Mouse (Mus musculus) forebrain, embryonic 10.5 days (tissue): ENCODE data around the gene Nrxn2. TPM values are rescaled to one million over a fixed set of nuclear protein-coding genes. Genes with fewer than 3 reads are reported as not detected.
A peak's percentile ranks its signal among the peaks of the same experiment; 100 is the strongest.

Experiments used
- DNase-seq: peaks from one replicate; pipeline ENCODE4 v3.0.0-alpha.2; 2017; ENCODE audit warnings: low spot score; ENCODE audit errors: extremely low spot score
- H3K27ac ChIP-seq: fragments of 300-500 bp; sonication (generic); 2 replicates; pipeline ENCODE4 v1.5.1; 2016; ENCODE audit warnings: mild to moderate bottlenecking
- H3K27me3 ChIP-seq: fragments of 300-500 bp; sonication (generic); 2 replicates; pipeline ENCODE4 v1.6.1; 2016; ENCODE audit warnings: mild to moderate bottlenecking; ENCODE audit not compliant: poor library complexity, severe bottlenecking
- H3K36me3 ChIP-seq: fragments of 300-500 bp; sonication (generic); replicated peaks from 2 replicates; pipeline ENCODE4 v1.6.1; 2016; ENCODE audit warnings: mild to moderate bottlenecking, moderate library complexity
- H3K4me1 ChIP-seq: fragments of 300-500 bp; sonication (generic); 2 replicates; pipeline ENCODE4 v1.6.1; 2016
- H3K4me3 ChIP-seq: fragments of 300-500 bp; sonication (generic); 2 replicates; pipeline ENCODE4 v1.5.1; 2016; ENCODE audit warnings: mild to moderate bottlenecking, moderate library complexity
- H3K9me3 ChIP-seq: fragments of 300-500 bp; sonication (generic); 2 replicates; pipeline ENCODE4 v1.6.1; 2016; ENCODE audit warnings: mild to moderate bottlenecking, moderate library complexity
- WGBS: fragments of 180-500 bp; shearing (Covaris S2); methylation state at CpG from one replicate; pipeline ENCODE4 v1.1.7; 2016; 5-methylcytosine and 5-hydroxymethylcytosine counted together
- polyA plus RNA-seq: library from polyadenylated mRNA; unstranded; fragments of >200 nt; fragmentation: Nextera tagmentation; extraction: Ambion mirVana; gene quantifications from 2 replicates; pipeline ENCODE4 v1.2.1, GENCODE M21; 2016

Nrxn2 gene
- polyA plus RNA-seq, 1 experiment from 2014 or later, result 3.1 TPM

DNA sequence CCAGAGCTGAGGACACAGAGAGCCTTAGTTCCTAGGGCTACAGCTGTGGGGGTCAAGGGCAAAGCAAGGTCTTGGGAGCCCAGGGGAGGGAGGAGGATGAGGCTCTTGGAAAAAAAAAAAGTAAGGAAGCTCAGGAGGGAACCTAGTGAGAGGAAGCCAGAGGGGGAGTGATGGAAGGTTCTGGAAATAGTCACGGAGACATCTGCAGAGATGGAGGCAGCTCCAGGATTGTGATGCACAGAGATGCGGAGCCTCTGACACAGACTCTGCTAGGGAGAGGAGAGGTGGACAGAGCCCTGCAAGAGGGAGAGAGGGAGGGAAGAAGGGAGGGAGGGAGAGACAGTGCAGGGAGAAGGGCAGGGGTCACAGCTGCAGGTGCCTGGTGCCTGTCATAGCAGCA, 92.0 kb downstream of the Nrxn2 start:
- H3K27ac ChIP-seq, result no peak overlapping the region
- H3K4me1 ChIP-seq, result peaks cover 57% of the 10 kb centered on the region
- peaks cover 24% of the 10 kb centered on the region for H3K36me3 ChIP-seq
- 86% methylated on average over 2 of the region's 2 CpGs for WGBS
- H3K27me3 ChIP-seq, result peaks cover 63% of the 10 kb centered on the region
- H3K4me3 ChIP-seq, result no peak overlapping the region
- DNase-seq, result no peak
- no peaks in the 10 kb centered on the region for H3K9me3 ChIP-seq

DNA sequence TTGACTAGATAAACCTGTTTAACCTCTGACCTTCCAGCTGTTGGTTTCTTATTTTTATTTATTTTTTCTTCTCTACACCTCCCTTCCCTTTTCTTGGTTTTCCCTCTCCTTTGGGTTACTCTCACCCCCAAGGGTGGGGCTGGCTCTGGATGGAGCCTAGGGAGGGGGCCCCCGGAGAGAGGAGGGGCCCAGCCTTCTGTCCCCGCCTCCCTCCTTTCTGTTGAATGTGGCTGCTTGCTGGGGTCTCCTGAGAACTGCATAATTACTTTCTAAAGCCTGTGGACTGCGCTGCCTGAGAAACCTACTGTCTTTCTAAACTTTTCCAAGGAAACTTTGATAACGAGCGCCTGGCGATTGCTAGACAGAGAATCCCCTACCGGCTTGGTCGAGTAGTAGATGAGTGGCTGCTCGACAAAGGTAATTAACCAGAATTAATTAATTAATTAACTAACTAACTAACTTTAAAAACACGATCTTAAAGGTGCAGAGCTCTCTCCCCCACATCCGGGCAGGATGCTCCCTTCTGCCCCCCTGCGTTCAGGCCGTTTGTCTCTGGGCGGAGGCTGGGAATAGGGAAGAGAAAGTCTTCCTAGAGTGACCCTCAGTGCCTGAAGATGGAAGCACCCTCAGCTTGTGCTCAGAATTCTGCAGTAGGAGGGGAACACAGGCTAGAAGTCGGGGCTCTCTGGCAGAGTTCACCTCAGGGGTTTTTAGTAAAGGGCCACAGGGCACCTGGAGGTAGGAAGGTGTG, 95.0 kb downstream of the Nrxn2 start:
- peaks cover 69% of the 10 kb centered on the region for H3K4me1 ChIP-seq
- DNase-seq, result no peak
- H3K36me3 ChIP-seq, result peaks cover 30% of the 10 kb centered on the region
- H3K4me3 ChIP-seq, result peak overlapping the region; percentile 26; the same call in 1 of the 2 replicates
- 5% methylated on average over 15 of the region's 15 CpGs for WGBS
- peaks cover 36% of the 10 kb centered on the region for H3K27me3 ChIP-seq
- H3K9me3 ChIP-seq, result no peaks in the 10 kb centered on the region
- peak overlapping the region; percentile 78 for H3K27ac ChIP-seq

DNA sequence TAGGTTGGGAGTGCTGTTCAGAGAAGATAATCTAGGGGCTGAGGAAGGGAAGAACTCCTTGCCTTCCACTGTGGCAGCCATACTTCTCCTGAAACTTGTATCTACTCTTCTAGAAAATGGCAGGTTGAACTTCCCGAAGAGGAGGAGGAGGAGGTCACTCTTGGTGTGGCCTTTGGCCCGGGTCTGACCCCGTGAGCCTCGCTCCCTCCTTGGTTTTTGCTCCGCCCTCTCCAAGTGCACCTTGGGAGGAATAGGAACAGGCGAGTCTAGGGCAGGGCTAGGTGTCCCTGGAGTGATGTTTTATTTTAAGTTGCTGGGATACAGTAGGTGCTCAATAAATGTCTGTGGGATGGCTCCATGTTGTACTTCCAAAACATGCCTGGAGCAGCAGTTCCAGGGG, 96.4 kb downstream of the Nrxn2 start:
- Histone ChIP-seq H3K4me3 (no peak overlapping the region), H3K27ac (peak overlapping the region; percentile 58; the same call in 1 of the 2 replicates), H3K27me3 (peaks cover 36% of the 10 kb centered on the region), H3K9me3 (no peaks in the 10 kb centered on the region), H3K4me1 (peaks cover 82% of the 10 kb centered on the region), H3K36me3 (peaks cover 35% of the 10 kb centered on the region)
- no peak for DNase-seq
- WGBS, result 80% methylated on average over 6 of the region's 6 CpGs

DNA sequence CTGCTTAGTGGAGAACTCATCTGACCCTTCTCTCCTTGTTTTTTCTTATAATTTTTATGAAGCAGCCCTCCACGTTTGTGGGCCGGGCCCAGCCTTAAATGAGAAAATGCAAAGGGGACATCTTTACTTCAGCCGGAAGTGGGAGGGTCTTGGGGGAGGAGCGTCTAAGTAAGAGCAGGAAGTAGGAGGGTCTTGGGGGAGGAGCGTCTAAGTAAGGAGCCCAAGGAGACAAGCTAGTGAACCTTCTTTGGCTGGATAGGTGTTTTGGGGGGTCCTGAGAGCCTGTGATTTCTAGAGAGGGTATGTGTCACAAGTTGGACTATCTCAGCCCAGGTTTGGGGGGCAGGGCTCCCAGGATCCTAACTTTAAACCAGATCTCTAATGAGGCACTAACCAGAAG, 96.9 kb downstream of the Nrxn2 start:
- Histone ChIP-seq H3K4me1 (peaks cover 84% of the 10 kb centered on the region), H3K4me3 (no peak overlapping the region), H3K27me3 (peaks cover 34% of the 10 kb centered on the region), H3K9me3 (no peaks in the 10 kb centered on the region), H3K27ac (no peak overlapping the region), H3K36me3 (peaks cover 39% of the 10 kb centered on the region)
- 70% methylated on average over 5 of the region's 5 CpGs for WGBS
- DNase-seq, result no peak

DNA sequence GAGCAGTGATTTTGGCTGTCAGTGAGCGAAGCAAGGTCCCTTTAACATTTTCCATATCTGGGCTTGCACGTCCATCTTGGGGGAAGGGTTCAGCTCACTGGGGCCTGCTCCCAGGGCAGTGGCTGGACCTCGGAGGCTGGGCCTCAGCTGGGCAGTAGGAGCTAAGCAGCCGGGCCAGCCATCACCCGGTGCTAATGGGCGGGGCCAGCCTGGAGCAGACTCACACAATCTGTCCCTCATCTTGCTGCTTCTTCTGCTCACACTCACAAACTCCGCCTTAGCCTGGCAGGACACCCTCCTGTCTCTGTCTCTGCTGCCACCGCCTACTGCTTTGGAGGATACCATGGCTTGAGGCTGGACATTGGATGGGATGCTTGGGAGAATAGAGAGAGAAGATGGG, 97.6 kb downstream of the Nrxn2 start:
- peaks cover 84% of the 10 kb centered on the region for H3K4me1 ChIP-seq
- H3K27me3 ChIP-seq, result peaks cover 28% of the 10 kb centered on the region
- 75% methylated on average over 8 of the region's 8 CpGs for WGBS
- H3K4me3 ChIP-seq, result no peak overlapping the region
- peak overlapping the region; percentile 68 for H3K27ac ChIP-seq
- no peak for DNase-seq
- peaks cover 42% of the 10 kb centered on the region for H3K36me3 ChIP-seq
- no peaks in the 10 kb centered on the region for H3K9me3 ChIP-seq

DNA sequence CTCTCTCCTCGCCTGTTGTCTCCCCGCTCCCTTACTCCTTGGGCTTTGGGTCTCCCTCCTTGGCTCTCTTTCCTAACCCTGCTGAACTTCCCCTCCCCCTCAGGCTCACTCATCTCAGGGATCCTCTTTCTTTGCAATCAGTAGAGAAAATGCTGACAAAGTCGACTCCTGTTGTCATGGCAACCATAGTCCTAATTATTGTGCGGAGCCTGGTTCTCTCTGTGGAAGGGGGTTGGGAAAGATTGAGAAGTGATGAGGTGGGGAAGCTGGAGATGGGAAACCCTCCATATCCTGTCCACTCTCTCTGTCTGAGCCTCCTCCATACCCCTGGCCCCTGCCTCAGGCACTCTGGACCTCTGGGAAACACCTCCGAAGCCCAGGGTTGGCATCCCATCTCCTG, 100.1 kb downstream of the Nrxn2 start:
- Histone ChIP-seq H3K27me3 (peaks cover 10% of the 10 kb centered on the region), H3K27ac (peak overlapping the region; percentile 89), H3K36me3 (peaks cover 53% of the 10 kb centered on the region), H3K4me3 (peak overlapping the region; percentile 21), H3K4me1 (peaks cover 65% of the 10 kb centered on the region), H3K9me3 (no peaks in the 10 kb centered on the region)
- DNase-seq, result peak; percentile 53
- WGBS, result 37% methylated on average over 5 of the region's 5 CpGs

DNA sequence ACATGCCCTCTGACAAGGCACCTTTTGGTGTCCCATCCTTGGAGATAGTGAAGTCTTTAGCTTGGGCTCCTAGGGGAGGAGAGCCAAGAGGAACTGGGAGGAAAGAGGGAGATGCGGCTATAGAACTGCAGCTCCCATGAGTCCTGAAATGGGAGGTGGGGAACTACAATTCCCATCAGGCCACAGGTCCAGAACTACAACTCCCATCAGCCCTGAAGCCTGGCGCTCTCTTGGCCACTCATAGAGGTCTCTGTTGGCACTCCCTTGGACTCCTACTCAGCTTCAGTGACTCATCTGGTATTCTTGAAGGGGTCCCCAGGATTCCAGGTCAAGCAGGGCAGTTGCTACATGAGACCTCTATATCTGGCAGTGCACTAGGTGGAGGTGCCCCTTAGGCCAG, 101.0 kb downstream of the Nrxn2 start:
- no peaks in the 10 kb centered on the region for H3K9me3 ChIP-seq
- peaks cover 2% of the 10 kb centered on the region for H3K27me3 ChIP-seq
- 72% methylated on average over 2 of the region's 2 CpGs for WGBS
- peak overlapping the region; percentile 21; the same call in 1 of the 2 replicates for H3K4me3 ChIP-seq
- no peak for DNase-seq
- peak overlapping the region; percentile 89 for H3K27ac ChIP-seq
- H3K36me3 ChIP-seq, result peaks cover 53% of the 10 kb centered on the region
- peaks cover 57% of the 10 kb centered on the region for H3K4me1 ChIP-seq

DNA sequence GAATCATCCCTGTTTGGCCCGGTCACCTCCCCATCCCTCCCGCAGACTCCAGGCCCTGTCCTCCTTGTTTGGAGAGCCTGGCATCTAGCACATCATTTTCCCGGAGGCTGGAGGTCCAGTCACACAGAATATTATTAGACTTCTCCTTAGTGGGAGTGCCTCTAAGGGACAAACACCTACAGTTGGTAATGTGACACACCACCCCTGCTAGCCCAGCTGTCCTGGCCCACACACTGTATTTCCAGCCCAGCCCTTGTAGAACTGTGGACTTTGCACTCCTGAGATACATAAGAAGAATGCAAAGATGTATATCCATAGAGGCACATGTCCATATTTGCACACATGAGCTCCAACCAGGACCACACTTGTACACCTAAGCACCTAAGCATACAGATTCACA, 103.1 kb downstream of the Nrxn2 start:
- Histone ChIP-seq H3K4me1 (peaks cover 35% of the 10 kb centered on the region), H3K27ac (no peak overlapping the region), H3K9me3 (no peaks in the 10 kb centered on the region), H3K36me3 (peaks cover 48% of the 10 kb centered on the region), H3K27me3 (no peaks in the 10 kb centered on the region), H3K4me3 (no peak overlapping the region)
- no peak for DNase-seq
- WGBS, result 87% methylated on average over 3 of the region's 3 CpGs

DNA sequence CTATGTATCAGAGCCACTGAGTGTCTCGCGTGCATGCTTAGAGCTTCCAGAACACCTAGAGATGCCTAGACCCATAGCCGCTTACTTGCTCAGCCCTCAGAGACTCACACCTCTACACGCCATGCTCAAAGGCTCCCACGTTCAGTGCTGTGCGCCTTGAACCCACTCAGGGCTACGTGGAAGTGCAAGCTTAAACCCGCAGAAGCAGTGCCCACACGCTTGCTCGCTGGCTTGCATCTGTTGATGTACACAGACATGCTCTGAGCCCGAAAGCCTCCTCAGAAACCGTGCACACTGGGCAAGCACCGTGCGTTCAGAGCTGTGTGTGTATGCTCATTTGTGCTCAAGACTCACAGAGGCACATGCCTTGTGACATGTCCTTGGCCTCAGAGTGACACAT, 103.8 kb downstream of the Nrxn2 start:
- H3K9me3 ChIP-seq, result no peaks in the 10 kb centered on the region
- peaks cover 46% of the 10 kb centered on the region for H3K36me3 ChIP-seq
- no peak overlapping the region for H3K4me3 ChIP-seq
- H3K27me3 ChIP-seq, result no peaks in the 10 kb centered on the region
- DNase-seq, result no peak
- WGBS, result 93% methylated on average over 14 of the region's 14 CpGs
- no peak overlapping the region for H3K27ac ChIP-seq
- H3K4me1 ChIP-seq, result peaks cover 28% of the 10 kb centered on the region

DNA sequence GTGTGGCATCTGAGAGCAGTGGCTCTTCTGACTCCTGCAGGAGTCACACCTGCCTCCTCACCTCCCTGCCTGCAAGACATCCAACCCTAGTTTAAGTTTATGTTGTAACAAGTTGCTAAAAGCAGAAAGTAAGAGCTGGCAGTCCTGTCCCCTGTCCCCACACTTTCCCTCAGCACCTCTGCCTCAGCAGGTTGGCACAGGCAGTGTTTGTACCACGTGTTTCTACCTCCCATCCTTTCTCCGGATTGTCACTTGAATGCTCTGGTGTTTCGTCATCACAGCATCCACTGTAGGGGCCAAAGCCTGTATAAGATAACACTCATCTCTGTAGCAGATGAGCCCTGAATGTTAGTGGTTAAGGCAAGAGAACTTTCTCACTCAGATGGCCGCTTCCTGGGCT, 106.5 kb downstream of the Nrxn2 start:
- no peak for DNase-seq
- peaks cover 21% of the 10 kb centered on the region for H3K4me1 ChIP-seq
- peaks cover 29% of the 10 kb centered on the region for H3K36me3 ChIP-seq
- H3K9me3 ChIP-seq, result no peaks in the 10 kb centered on the region
- H3K27ac ChIP-seq, result no peak overlapping the region
- no peak overlapping the region for H3K4me3 ChIP-seq
- peaks cover under 1% of the 10 kb centered on the region; the same call in 1 of the 2 replicates for H3K27me3 ChIP-seq
- WGBS, result 90% methylated on average over 4 of the region's 4 CpGs

DNA sequence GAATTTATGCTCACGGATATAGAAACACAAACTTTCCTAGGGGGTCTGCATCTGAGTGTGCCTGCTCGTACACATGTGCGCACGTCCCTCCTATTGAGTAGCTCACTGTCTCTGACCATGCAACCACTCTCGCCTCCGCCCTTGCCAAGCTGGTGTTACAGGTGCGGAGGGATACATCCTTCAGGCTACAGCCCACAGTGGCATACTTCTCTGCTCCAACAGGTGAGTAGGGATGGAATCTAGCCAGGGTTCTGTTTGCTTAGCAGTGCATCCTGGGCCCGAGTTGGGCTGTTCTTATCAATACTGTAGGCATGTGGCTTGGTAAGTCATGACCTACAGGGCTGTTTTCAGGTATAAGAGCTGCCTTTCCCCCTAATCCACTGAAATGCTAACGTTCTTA, 107.5 kb downstream of the Nrxn2 start:
- DNase-seq, result no peak
- H3K36me3 ChIP-seq, result peaks cover 20% of the 10 kb centered on the region
- H3K9me3 ChIP-seq, result no peaks in the 10 kb centered on the region
- H3K27me3 ChIP-seq, result peaks cover 8% of the 10 kb centered on the region
- 93% methylated on average over 9 of the region's 9 CpGs for WGBS
- peaks cover 28% of the 10 kb centered on the region for H3K4me1 ChIP-seq
- no peak overlapping the region for H3K27ac ChIP-seq
- H3K4me3 ChIP-seq, result no peak overlapping the region

DNA sequence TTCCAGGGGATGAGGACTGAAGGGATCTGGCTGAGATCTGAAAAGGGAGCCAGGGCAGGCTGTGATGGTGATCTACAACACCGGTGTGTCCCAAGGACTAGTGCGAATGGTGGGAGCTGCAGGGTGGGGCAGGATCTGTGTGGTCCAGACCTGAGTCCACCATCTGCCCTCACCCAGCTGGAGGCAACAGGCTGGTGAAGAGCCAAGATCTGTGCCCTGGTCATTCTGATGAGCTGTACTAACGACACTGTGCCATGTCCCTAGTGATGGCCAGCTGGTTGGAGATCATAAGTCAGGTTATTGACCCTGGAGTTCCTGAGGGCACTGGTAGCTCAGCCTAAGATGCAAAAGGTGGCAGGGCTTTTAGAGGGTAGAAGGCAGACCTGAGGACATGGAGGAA, 108.9 kb downstream of the Nrxn2 start:
- Histone ChIP-seq H3K4me1 (peaks cover 43% of the 10 kb centered on the region), H3K27ac (no peak overlapping the region), H3K9me3 (no peaks in the 10 kb centered on the region), H3K36me3 (peaks cover 11% of the 10 kb centered on the region; the same call in 1 of the 2 replicates), H3K27me3 (peaks cover 22% of the 10 kb centered on the region), H3K4me3 (no peak overlapping the region)
- no peak for DNase-seq
- WGBS, result 88% methylated on average over 3 of the region's 3 CpGs

DNA sequence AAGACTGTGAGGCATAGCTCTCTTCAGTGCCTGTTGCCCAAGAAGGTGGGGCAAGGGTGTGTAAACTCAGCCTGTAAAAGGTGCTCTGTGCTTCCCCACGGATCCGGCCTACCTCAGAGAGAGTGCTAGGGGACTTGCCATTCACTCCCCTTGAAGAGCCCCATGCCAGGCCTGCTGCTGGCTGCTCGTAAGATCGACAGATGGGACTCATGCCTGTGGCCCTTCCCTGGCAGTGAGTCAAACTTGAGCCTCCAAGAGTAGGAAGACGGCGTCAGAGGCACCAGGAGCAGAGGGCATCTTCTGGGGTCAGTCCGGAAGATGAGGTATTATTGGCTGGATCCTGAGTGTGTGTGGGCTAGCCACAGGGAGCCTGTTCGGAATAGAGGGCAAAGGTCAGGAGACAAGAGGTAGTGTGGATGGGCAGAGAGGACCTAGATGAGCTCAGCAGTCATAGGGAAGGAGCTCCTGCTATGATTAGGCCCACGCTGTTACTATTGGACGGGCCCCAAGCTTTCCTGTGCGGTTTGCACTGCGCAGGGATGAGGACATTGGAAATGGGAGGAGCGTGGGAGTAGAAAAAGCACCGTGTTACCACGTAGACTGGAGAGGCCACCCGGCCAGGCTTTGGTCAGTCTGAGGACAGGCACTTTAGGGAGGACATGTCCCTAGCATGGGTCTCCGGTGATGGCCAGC, 109.5 kb downstream of the Nrxn2 start:
- DNase-seq, result no peak
- 79% methylated on average over 17 of the region's 17 CpGs for WGBS
- Histone ChIP-seq H3K27me3 (peaks cover 28% of the 10 kb centered on the region), H3K36me3 (peaks cover 8% of the 10 kb centered on the region; the same call in 1 of the 2 replicates), H3K27ac (no peak overlapping the region), H3K4me1 (peaks cover 48% of the 10 kb centered on the region), H3K4me3 (no peak overlapping the region), H3K9me3 (no peaks in the 10 kb centered on the region)
